Mouse (Mus musculus) cerebellum, adult 2 months (tissue): ENCODE measurements at regions not wholly inside any gene's neighbourhood (a gene's known extent, or its start where the extent isn't known, plus 50 kb on each side); places are given as distances from the start of the nearest gene placed in this dataset.

ENCODE experiments used
- CTCF ChIP-seq: fragments of 200-500 bp; IDR thresholded peaks from 2 replicates; pipeline ENCODE4 v1.5.1; 2011; ENCODE audit warnings: low read depth, mild to moderate bottlenecking, control low read depth, low read length, moderate library complexity, borderline replicate concordance; ENCODE audit not compliant: insufficient read depth
- POLR2A ChIP-seq: fragments of 200-500 bp; IDR thresholded peaks from 2 replicates; pipeline ENCODE4 v1.6.1; 2011; ENCODE audit warnings: low read length, control low read depth, borderline replicate concordance; ENCODE audit not compliant: insufficient read depth

DNA sequence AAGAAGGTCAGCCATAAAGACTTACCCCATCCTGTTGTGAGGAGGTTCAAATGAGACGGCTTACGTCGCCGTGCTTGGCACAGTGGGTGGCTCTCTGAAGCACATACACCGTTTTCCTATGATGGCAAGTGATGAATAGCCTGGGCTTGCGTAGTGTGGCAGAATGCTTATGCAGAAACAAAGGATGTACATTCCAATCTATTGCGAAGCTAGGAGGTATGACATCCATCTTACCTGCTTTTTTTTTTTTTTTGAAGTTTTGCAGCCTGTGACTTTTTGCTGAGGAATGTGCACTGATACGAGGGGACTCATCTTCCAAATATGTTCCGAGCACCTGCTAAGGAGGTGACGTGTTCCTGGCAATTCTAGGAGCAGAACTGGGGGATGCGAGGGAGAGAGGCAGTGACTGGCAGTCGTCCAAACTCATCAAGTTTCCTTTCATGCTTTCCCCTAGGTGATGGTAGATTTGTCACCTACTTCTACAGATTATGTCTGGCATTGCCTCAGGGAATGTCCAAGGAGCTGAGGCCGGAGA lies 61.1 kb upstream of the Smndc1 start:
- TF ChIP-seq CTCF, result no peak
- no peak for TF ChIP-seq POLR2A
